Mouse (Mus musculus): ENCODE measurements around the gene Eif3i.

Eif3i gene

GRCm38 (mm10) chr4:129618786-129619691, 18.6 kb upstream of the Eif3i start, which contains the start of gene Iqcc:
Gene Iqcc, minus strand, starts transcription at chr4:129619099.
- DNase-seq, result peak; percentile 97

GRCm38 (mm10) chr4:129618031-129618430, 17.6 kb upstream of the Eif3i start:
- peak; percentile 61 for DNase-seq

GRCm38 (mm10) chr4:129617121-129617641, 16.7 kb upstream of the Eif3i start:
- DNase-seq, result peak; percentile 51

GRCm38 (mm10) chr4:129616631-129617030, 16.2 kb upstream of the Eif3i start:
- no peak for DNase-seq

- DNase-seq, result no peak
These were observed 15.4 kb upstream of the Eif3i start for GRCm38 (mm10) chr4:129615801-129616290.

- peak; percentile 46 for DNase-seq
These were observed 13.6 kb upstream of the Eif3i start, which contains the start of gene Dcdc2b for GRCm38 (mm10) chr4:129614093-129614492. Gene Dcdc2b, minus strand, starts transcription at chr4:129614257.

- DNase-seq, result no peak
These were observed 10.0 kb upstream of the Eif3i start for GRCm38 (mm10) chr4:129610472-129610871.

- DNase-seq, result no peak
These were observed 9.6 kb upstream of the Eif3i start for GRCm38 (mm10) chr4:129610026-129610425.

- DNase-seq, result peak; percentile 51
These were observed 8.7 kb upstream of the Eif3i start for GRCm38 (mm10) chr4:129609139-129609631.

- DNase-seq, result peak; percentile 81
These were observed 8.1 kb upstream of the Eif3i start for GRCm38 (mm10) chr4:129608426-129609025.

GRCm38 (mm10) chr4:129588865-129589264, 11.6 kb downstream of the Eif3i start:
- DNase-seq, result no peak

GRCm38 (mm10) chr4:129586943-129587342, 13.5 kb downstream of the Eif3i start:
- no peak for DNase-seq

GRCm38 (mm10) chr4:129585773-129586172, 14.7 kb downstream of the Eif3i start:
- DNase-seq, result no peak

GRCm38 (mm10) chr4:129584884-129585608, 15.4 kb downstream of the Eif3i start:
- peak; percentile 68 for DNase-seq

- no peak for DNase-seq
These were observed 16.1 kb downstream of the Eif3i start for GRCm38 (mm10) chr4:129584370-129584769.

- no peak for DNase-seq
These were observed 18.2 kb downstream of the Eif3i start for GRCm38 (mm10) chr4:129582251-129582650.

GRCm38 (mm10) chr4:129580347-129580746, 20.1 kb downstream of the Eif3i start:
- peak; percentile 72 for DNase-seq

- DNase-seq, result no peak
These were observed 22.0 kb downstream of the Eif3i start, which contains the start of gene Fam167b for GRCm38 (mm10) chr4:129578466-129578865. Gene Fam167b, minus strand, starts transcription at chr4:129578549.

- DNase-seq, result no peak
These were observed 22.8 kb downstream of the Eif3i start for GRCm38 (mm10) chr4:129577688-129578087.

- DNase-seq, result no peak
These were observed 23.5 kb downstream of the Eif3i start for GRCm38 (mm10) chr4:129576863-129577491.

GRCm38 (mm10) chr4:129575171-129575844, 25.1 kb downstream of the Eif3i start:
- no peak for DNase-seq
